In genomic region chr5:96988880-96989279, GRCm38 (mm10) we compare ENCODE assay signal across 22 mouse cellular contexts. TPM values are rescaled to one million over a fixed set of nuclear protein-coding genes. Genes with fewer than 3 reads are reported as not detected.
A peak's percentile ranks its signal among the peaks of the same experiment; 100 is the strongest.
DNase-seq lines count a peak whose midpoint lies in the region; ATAC-seq lines count a peak whose summit lies in the region.
"Had no signal": no experiment of that assay in that cellular context is flagged by ENCODE, and none has a peak within 500 bp of the region (broad histone marks: within the 10 kb centered on the region; RNA-seq: fewer than 3 reads in every experiment).

No protein-coding gene starts in this region.

- H3K4me2 ChIP-seq in liver, embryonic 16.5 days (ENCODE audit: low read depth, low read length), result peak overlapping the region; percentile 28; the same call in 1 of the 2 replicates
- H3K4me2 ChIP-seq: hindbrain, embryonic 14.5 days; neural tube, embryonic 13.5 days had no signal

- no peaks in the 10 kb centered on the region for H3K36me3 ChIP-seq in liver, embryonic 16.5 days (ENCODE audit: control insufficient read depth, insufficient read depth)
- H3K36me3 ChIP-seq: embryonic facial prominence, embryonic 10.5 days; neural tube, embryonic 13.5 days had no signal

- H3K27ac ChIP-seq in liver, embryonic 16.5 days (ENCODE audit: low read length), result peak overlapping the region; percentile 79
- H3K27ac ChIP-seq: embryonic facial prominence, embryonic 10.5 days; heart, adult 2 months; hindbrain, embryonic 14.5 days; kidney, postnatal 0 days; neural tube, embryonic 13.5 days had no signal

- peaks cover 20% of the 10 kb centered on the region for H3K4me1 ChIP-seq in liver, embryonic 16.5 days (ENCODE audit: control insufficient read depth, low read depth, low read length)
- H3K4me1 ChIP-seq: neural tube, embryonic 13.5 days had no signal

- H3K27me3 ChIP-seq in liver, embryonic 16.5 days (ENCODE audit: control insufficient read depth, insufficient read depth, low read depth, low read length), result no peaks in the 10 kb centered on the region
- H3K27me3 ChIP-seq: neural tube, embryonic 13.5 days had no signal

- no peak overlapping the region for H3K4me3 ChIP-seq in liver, embryonic 16.5 days (ENCODE audit: low read depth, low read length)
- H3K4me3 ChIP-seq: embryonic facial prominence, embryonic 10.5 days; heart, adult 2 months; neural tube, embryonic 13.5 days had no signal

- H3K9me3 ChIP-seq in liver, embryonic 16.5 days (replicated peaks; ENCODE audit: control insufficient read depth, low read length), result no peaks in the 10 kb centered on the region
- H3K9me3 ChIP-seq: embryonic facial prominence, embryonic 10.5 days; neural tube, embryonic 13.5 days had no signal

- peak overlapping the region; percentile 25; the same call in 1 of the 2 replicates for H3K9ac ChIP-seq in liver, embryonic 16.5 days (ENCODE audit: low read depth, low read length)
- H3K9ac ChIP-seq: hindbrain, embryonic 14.5 days; neural tube, embryonic 13.5 days had no signal

- peak; percentile 95 for ATAC-seq in erythroid progenitor cell, adult 5-6 weeks (replicated peaks; ENCODE audit: low FRiP score, poor library complexity, severe bottlenecking)
- peak; percentile 100 for ATAC-seq in liver, embryonic 16.5 days (ENCODE audit: low read depth)
- ATAC-seq: forebrain, embryonic 14.5 days had no signal

- intact Hi-C loops in heart, postnatal 25 days (cut with DNase I), result no loop called here

- peak; percentile 21 for DNase-seq in heart, adult 11 months
- DNase-seq in heart, postnatal 25 days (ENCODE audit: low spot score), result no peak
- peak; percentile 77 for DNase-seq in 416B (ENCODE audit: low read depth)
- DNase-seq in thymus, adult 18-20 months, result no peak
- no peak for DNase-seq in kidney, adult 11 months
- no peak for DNase-seq in kidney, adult 8-10 months
- DNase-seq: adrenal gland, postnatal 36 days; cerebellum, adult 8-10 months; gastrocnemius, postnatal 14 days; heart, adult 2 months; layer of hippocampus, postnatal 36 days; lung, postnatal 10 days; midbrain, embryonic 14.5 days; right cerebral cortex, adult 18-20 months; thymus, postnatal 25 days had no signal

- 28% methylated on average over 4 of the region's 4 CpGs for WGBS in liver, embryonic 16.5 days (ENCODE audit: insufficient replicate concordance)

RNA-seq across cellular contexts. Expression of gene Bmp2k, which starts 8.6 kb away (rescaled TPM):
- total RNA-seq in heart, postnatal 25 days (2021), result 10 to 100 TPM in 1 of 2 experiments, 1 to 10 TPM in 1; 8.4 to 10.4 TPM
- total RNA-seq in erythroid progenitor cell, adult 5-6 weeks (2015; ENCODE audit: low replicate concordance), result 126 and 140 TPM in 2 replicates
- 96.1 and 111 TPM in 2 replicates for total RNA-seq in erythroid progenitor cell, adult 5-6 weeks (2017; ENCODE audit: low replicate concordance)
- polyA plus RNA-seq in liver, embryonic 16.5 days (2015; fragmentation: Nextera tagmentation; extraction: Ambion mirVana), result 25.9 and 26.5 TPM in 2 replicates

Comparison
In these comparisons a context has a peak if more than half of its experiments do, and no peak if none do; other contexts are left out.
1. DNase-seq: peak in heart, adult 11 months (single experiment) and 416B (single experiment); none in heart, postnatal 25 days (single experiment), thymus, adult 18-20 months (0 of 2), kidney, adult 11 months (single experiment) and kidney, adult 8-10 months (0 of 2).
2. RNA of gene Bmp2k, which starts 8.6 kb away (total RNA-seq): 96.1 to 140 TPM in erythroid progenitor cell, adult 5-6 weeks; 8.4 to 10.4 TPM in heart, postnatal 25 days; every median in the first group is over 4 times any median in the second.